Mouse (Mus musculus): ENCODE results near the gene Slc36a4.

Gene Slc36a4

GRCm38 (mm10) chr9:15722506-15722905 is 13.0 kb downstream of the Slc36a4 start:
- DNase-seq (ENCODE audit: low spot score), result no peak

GRCm38 (mm10) chr9:15727168-15727567 is 17.6 kb downstream of the Slc36a4 start:
- no peak for DNase-seq (ENCODE audit: low spot score)

- DNase-seq (ENCODE audit: low spot score), result no peak
Observed at GRCm38 (mm10) chr9:15731758-15732748, 22.5 kb downstream of the Slc36a4 start.

- DNase-seq (ENCODE audit: low spot score), result no peak
Observed at GRCm38 (mm10) chr9:15734056-15734866, 24.7 kb downstream of the Slc36a4 start.

- DNase-seq (ENCODE audit: low spot score), result no peak
Observed at GRCm38 (mm10) chr9:15734867-15735131, 25.3 kb downstream of the Slc36a4 start.

- no peak for DNase-seq (ENCODE audit: low spot score)
Observed at GRCm38 (mm10) chr9:15737522-15737921, 28.0 kb downstream of the Slc36a4 start.

GRCm38 (mm10) chr9:15741428-15741827 is 31.9 kb downstream of the Slc36a4 start:
- no peak for DNase-seq (ENCODE audit: low spot score)

GRCm38 (mm10) chr9:15741931-15742330 is 32.4 kb downstream of the Slc36a4 start:
- DNase-seq (ENCODE audit: low spot score), result no peak

GRCm38 (mm10) chr9:15745985-15746607 is 36.6 kb downstream of the Slc36a4 start:
- DNase-seq (ENCODE audit: low spot score), result no peak

- no peak for DNase-seq (ENCODE audit: low spot score)
Observed at GRCm38 (mm10) chr9:15746636-15747035, 37.1 kb downstream of the Slc36a4 start.

GRCm38 (mm10) chr9:15748383-15748782 is 38.8 kb downstream of the Slc36a4 start:
- no peak for DNase-seq (ENCODE audit: low spot score)

- no peak for DNase-seq (ENCODE audit: low spot score)
Observed at GRCm38 (mm10) chr9:15759318-15759717, 49.8 kb downstream of the Slc36a4 start.

- DNase-seq (ENCODE audit: low spot score), result no peak
Observed at GRCm38 (mm10) chr9:15766379-15766778, 56.8 kb downstream of the Slc36a4 start.

- no peak for DNase-seq (ENCODE audit: low spot score)
Observed at GRCm38 (mm10) chr9:15766821-15767220, 57.3 kb downstream of the Slc36a4 start.

- no peak for DNase-seq (ENCODE audit: low spot score)
Observed at GRCm38 (mm10) chr9:15772766-15773165, 63.2 kb downstream of the Slc36a4 start.

GRCm38 (mm10) chr9:15773426-15773825 is 63.9 kb downstream of the Slc36a4 start:
- no peak for DNase-seq (ENCODE audit: low spot score)

- no peak for DNase-seq (ENCODE audit: low spot score)
Observed at GRCm38 (mm10) chr9:15774911-15775310, 65.4 kb downstream of the Slc36a4 start.

GRCm38 (mm10) chr9:15781936-15782335 is 72.4 kb downstream of the Slc36a4 start:
- DNase-seq (ENCODE audit: low spot score), result no peak

GRCm38 (mm10) chr9:15786192-15786591 is 76.7 kb downstream of the Slc36a4 start:
- DNase-seq (ENCODE audit: low spot score), result no peak

GRCm38 (mm10) chr9:15786610-15787009 is 77.1 kb downstream of the Slc36a4 start:
- DNase-seq (ENCODE audit: low spot score), result no peak

GRCm38 (mm10) chr9:15792076-15792475 is 82.5 kb downstream of the Slc36a4 start:
- no peak for DNase-seq (ENCODE audit: low spot score)
